Mouse (Mus musculus) CH12.LX (cell line): Measurements from ENCODE around the gene Cltc. TPM values are rescaled to one million over a fixed set of nuclear protein-coding genes. Genes with fewer than 3 reads are reported as not detected.
"Not testable (repeated sequence)": the region's sequence is repeated elsewhere in the genome, so short reads cannot be mapped to it uniquely, and the experiment has no call there.

ENCODE experiments used
- DNase-seq: peaks from one replicate; pipeline ENCODE4 v3.0.0-alpha.2; 2013; ENCODE audit errors: extremely low read depth
- H3K27ac ChIP-seq: 2 replicates; pipeline ENCODE4 v1.5.1; 2012; ENCODE audit warnings: low read depth, mild to moderate bottlenecking, control low read depth, moderate library complexity; ENCODE audit not compliant: insufficient read depth
- H3K27me3 ChIP-seq: replicated peaks from 2 replicates; pipeline ENCODE3; 2012; ENCODE audit warnings: inconsistent platforms
- H3K36me3 ChIP-seq, 2 experiments: replicated peaks in 1 of 2; 2 replicates each; pipeline versions ENCODE3 to v1.6.1; 2012; ENCODE audit warnings: inconsistent platforms in 1 of 2, low read length in 1 of 2, mild to moderate bottlenecking in 1 of 2, mixed read lengths in 1 of 2, moderate library complexity in 1 of 2; ENCODE audit not compliant: control insufficient read depth in 1 of 2, insufficient read depth in 1 of 2
- H3K4me1 ChIP-seq, 2 experiments: 2 replicates each; pipeline ENCODE4 v1.6.1; 2012; ENCODE audit warnings: inconsistent platforms in 1 of 2, moderate library complexity in 1 of 2; ENCODE audit not compliant: insufficient read depth in 2 of 2, control insufficient read depth in 1 of 2
- H3K4me2 ChIP-seq: 2 replicates; pipeline ENCODE4 v1.6.1; 2012; ENCODE audit warnings: low read depth, mild to moderate bottlenecking, control low read depth; ENCODE audit not compliant: poor library complexity, insufficient read depth, severe bottlenecking
- H3K4me3 ChIP-seq, 3 experiments: fragments of 150-350 bp in 1 of 3; sonication (generic) in 1 of 3; replicated peaks in 1 of 3; 2 replicates each; pipeline versions ENCODE3 to v1.5.1; 2011 to 2012; ENCODE audit warnings: low read depth in 2 of 3, low read length in 2 of 3, mild to moderate bottlenecking in 2 of 3, moderate library complexity in 2 of 3, control low read depth in 1 of 3, improper control_type of control experiment in 1 of 3, inconsistent platforms in 1 of 3, mixed read lengths in 1 of 3; ENCODE audit not compliant: poor library complexity in 1 of 3
- H3K79me2 ChIP-seq: replicated peaks from 2 replicates; pipeline ENCODE4 v1.6.1; 2012; ENCODE audit warnings: mild to moderate bottlenecking, moderate library complexity; ENCODE audit not compliant: control insufficient read depth, poor library complexity, insufficient read depth, severe bottlenecking; ENCODE audit errors: extremely low read depth
- H3K9ac ChIP-seq: 2 replicates; pipeline ENCODE4 v1.6.1; 2012; ENCODE audit warnings: low read depth, mild to moderate bottlenecking, control low read depth, moderate library complexity; ENCODE audit not compliant: insufficient read depth
- H3K9me3 ChIP-seq: replicated peaks from 2 replicates; pipeline ENCODE3; 2012; ENCODE audit warnings: low read length, inconsistent platforms, mixed read lengths
- CHD2 ChIP-seq: IDR thresholded peaks from 2 replicates; pipeline ENCODE4 v1.6.1; 2011; ENCODE audit warnings: low read length, improper control_type of control experiment
- CTCF ChIP-seq, 2 experiments: IDR thresholded peaks in 1 of 2; conservative IDR thresholded peaks in 1 of 2; 2 replicates each; pipeline ENCODE4 v1.5.1; 2011 to 2012; ENCODE audit warnings: low read depth in 2 of 2, low read length in 2 of 2, improper control_type of control experiment in 1 of 2, inconsistent platforms in 1 of 2, mild to moderate bottlenecking in 1 of 2, moderate library complexity in 1 of 2
- ETS1 ChIP-seq: conservative IDR thresholded peaks from 2 replicates; pipeline ENCODE4 v1.6.1; 2012; ENCODE audit warnings: low read depth, mild to moderate bottlenecking, inconsistent platforms, low read length, improper control_type of control experiment, moderate library complexity
- HCFC1 ChIP-seq: IDR thresholded peaks from 2 replicates; pipeline ENCODE4 v1.6.1; 2012; ENCODE audit warnings: low read depth, mild to moderate bottlenecking, inconsistent platforms, low read length, improper control_type of control experiment
- JUND ChIP-seq: conservative IDR thresholded peaks from 2 replicates; pipeline ENCODE4 v1.6.1; 2011; ENCODE audit warnings: low read depth, low read length, improper control_type of control experiment
- MAZ ChIP-seq: IDR thresholded peaks from 2 replicates; pipeline ENCODE4 v1.6.1; 2012; ENCODE audit warnings: low read depth, mild to moderate bottlenecking, inconsistent platforms, low read length, improper control_type of control experiment, moderate library complexity
- MEF2A ChIP-seq: IDR thresholded peaks from 2 replicates; pipeline ENCODE4 v1.6.1; 2014; ENCODE audit warnings: low read depth, mild to moderate bottlenecking, inconsistent platforms, low read length, improper control_type of control experiment, borderline replicate concordance
- MXI1 ChIP-seq: IDR thresholded peaks from 2 replicates; pipeline ENCODE4 v1.6.1; 2011; ENCODE audit warnings: mild to moderate bottlenecking, low read depth, low read length, improper control_type of control experiment
- MYC ChIP-seq: IDR thresholded peaks from 2 replicates; pipeline ENCODE4 v1.6.1; 2011; ENCODE audit warnings: low read depth, mild to moderate bottlenecking, improper control_type of control experiment, low read length
- NELFE ChIP-seq: IDR thresholded peaks from 2 replicates; pipeline ENCODE4 v1.6.1; 2011; ENCODE audit warnings: low read depth, low read length, improper control_type of control experiment
- NRF1 ChIP-seq: IDR thresholded peaks from 2 replicates; pipeline ENCODE4 v1.6.1; 2014; ENCODE audit warnings: low read depth, mild to moderate bottlenecking, inconsistent platforms, low read length, improper control_type of control experiment, moderate library complexity
- PAX5 ChIP-seq: IDR thresholded peaks from 2 replicates; pipeline ENCODE4 v1.6.1; 2012; ENCODE audit warnings: low read length, inconsistent platforms, mixed read lengths
- POLR2A ChIP-seq: IDR thresholded peaks from 2 replicates; pipeline ENCODE4 v1.6.1; 2011; ENCODE audit warnings: low read depth, mild to moderate bottlenecking, improper control_type of control experiment, low read length
- UBTF ChIP-seq: IDR thresholded peaks from 2 replicates; pipeline ENCODE4 v1.6.1; 2012; ENCODE audit warnings: low read depth, mild to moderate bottlenecking, inconsistent platforms, low read length, improper control_type of control experiment, moderate library complexity
- USF1 ChIP-seq: IDR thresholded peaks from 2 replicates; pipeline ENCODE4 v1.6.1; 2014; ENCODE audit warnings: low read depth, mild to moderate bottlenecking, inconsistent platforms, low read length, improper control_type of control experiment
- USF2 ChIP-seq: conservative IDR thresholded peaks from 2 replicates; pipeline ENCODE4 v1.6.1; 2011; ENCODE audit warnings: low read depth, low read length, improper control_type of control experiment
- ZC3H11A ChIP-seq: IDR thresholded peaks from 2 replicates; pipeline ENCODE4 v1.6.1; 2012; ENCODE audit warnings: low read depth, mild to moderate bottlenecking, inconsistent platforms, low read length, improper control_type of control experiment
- ZKSCAN1 ChIP-seq: IDR thresholded peaks from 2 replicates; pipeline ENCODE4 v1.6.1; 2012; ENCODE audit warnings: low read depth, inconsistent platforms, low read length, improper control_type of control experiment, borderline replicate concordance
- dilution Hi-C: fragments of 300-500 bp; cut with MboI; formaldehyde crosslinking; loops from 2 replicates; pipeline ENCODE4 v1.14.3; 2020; ENCODE audit warnings: low sequenced_read_pairs; ENCODE audit not compliant: extremely low pct_unique_long_range_greater_than_20kb, extremely low pct_ligation_motif_present
- in situ Hi-C: fragments of 300-500 bp; cut with MboI; formaldehyde crosslinking; loops from 3 replicates; pipeline ENCODE4 v1.14.3; 2019; ENCODE audit warnings: low sequenced_read_pairs, low pct_ligation_motif_present, low pct_unique_long_range_greater_than_20kb, mixed read lengths
- polyA plus RNA-seq: library from polyadenylated mRNA; unstranded; fragments of >175 nt; gene quantifications from 2 replicates; pipeline ENCODE4 v1.2.1, GENCODE M21; 2012; ENCODE audit warnings: low read depth; ENCODE audit not compliant: insufficient read length
- total RNA-seq, 2 experiments: library from RNA; depleted of rRNA; stranded (reverse); fragments of 300-350 nt in 1 of 2; fragments of >200 nt in 1 of 2; gene quantifications; 2 replicates each; pipeline ENCODE4 v1.2.3; 2012 to 2014

The Cltc gene
- total and polyA plus RNA-seq, 3 experiments: 140 to 303 (median 219) TPM

- in situ Hi-C loops (no loop called here), dilution Hi-C loops (no loop called here)
- Histone ChIP-seq H3K79me2 (no peaks in the 10 kb centered on the region), H3K27ac (no peak overlapping the region), H3K9me3 (no peaks in the 10 kb centered on the region), H3K4me1 (no peaks in the 10 kb centered on the region), H3K27me3 (no peaks in the 10 kb centered on the region), H3K4me3 (no peak overlapping the region), H3K4me2 (no peak overlapping the region), H3K9ac (no peak overlapping the region), H3K36me3 (peaks cover 33 to 60% of the 10 kb centered on the region in 2 experiments)
- no peak for DNase-seq
- no peak for TF ChIP-seq NRF1
- no peak for TF ChIP-seq MAZ
- no peak for TF ChIP-seq UBTF
- no peak for TF ChIP-seq CTCF (conservative IDR thresholded peaks at IDR 0.05 in 1 of 2, IDR thresholded peaks at IDR 0.05 in 1 of 2; ENCODE audit: low read depth in 2 of 2, low read length in 2 of 2)
- no peak for TF ChIP-seq JUND
- TF ChIP-seq NELFE: no peak
- no peak for TF ChIP-seq USF2
- TF ChIP-seq MXI1: no peak
- TF ChIP-seq USF1: no peak
Observed at GRCm38 (mm10) chr11:86785767-86786166, 28.4 kb upstream of the Cltc start.

DNA sequence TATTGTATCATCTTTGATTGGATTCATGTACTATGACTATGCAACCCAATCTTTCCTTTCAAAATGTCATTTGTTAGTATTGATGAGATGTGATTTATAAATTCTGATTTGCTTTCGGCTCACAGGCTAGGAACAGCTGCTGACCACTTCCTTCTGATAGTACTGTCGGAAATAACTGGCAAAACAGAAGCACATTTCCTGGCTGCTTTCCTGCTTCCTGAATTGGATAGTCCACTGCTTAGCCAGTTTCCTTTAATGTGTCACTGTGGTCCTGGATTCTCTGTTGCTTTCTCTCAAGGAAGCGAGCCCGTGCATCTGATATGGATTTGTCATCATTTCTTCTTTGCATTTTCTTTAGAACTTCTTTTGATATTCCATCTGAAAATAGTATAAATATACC, 12.5 kb upstream of the Cltc start:
- Histone ChIP-seq H3K36me3 (peaks cover 28 to 46% of the 10 kb centered on the region in 2 experiments), H3K9me3 (no peaks in the 10 kb centered on the region), H3K27me3 (no peaks in the 10 kb centered on the region), H3K4me3 (no peak overlapping the region), H3K79me2 (no peaks in the 10 kb centered on the region; the same call in 1 of the 2 replicates), H3K4me1 (no peaks in the 10 kb centered on the region), H3K9ac (no peak overlapping the region), H3K27ac (no peak overlapping the region), H3K4me2 (no peak overlapping the region)
- in situ Hi-C loops (no loop called here), dilution Hi-C loops (no loop called here)
- no peak for TF ChIP-seq MAZ
- no peak for TF ChIP-seq ZKSCAN1
- no peak for DNase-seq

GRCm38 (mm10) chr11:86764501-86764900, 7.1 kb upstream of the Cltc start:
- TF ChIP-seq MYC (no peak), MAZ (no peak), ETS1 (no peak), HCFC1 (no peak), ZC3H11A (no peak), POLR2A (no peak), PAX5 (no peak), MEF2A (no peak), USF2 (no peak), CHD2 (no peak), UBTF (no peak)
- dilution Hi-C loops (no loop called here), in situ Hi-C loops (no loop called here)
- Histone ChIP-seq H3K4me1 (peaks cover 3 to 11% of the 10 kb centered on the region in 2 experiments; a peak in 3 of 4 replicates), H3K27me3 (no peaks in the 10 kb centered on the region), H3K79me2 (no peaks in the 10 kb centered on the region), H3K9me3 (no peaks in the 10 kb centered on the region), H3K4me3 (no peak overlapping the region), H3K36me3 (peaks cover 9% of the 10 kb centered on the region in 2 experiments), H3K4me2 (no peak overlapping the region), H3K27ac (no peak overlapping the region), H3K9ac (no peak overlapping the region)
- no peak for DNase-seq

- H3K4me3 ChIP-seq, in situ Hi-C loops, dilution Hi-C loops, H3K27me3 ChIP-seq, H3K79me2 ChIP-seq, H3K36me3 ChIP-seq, H3K4me2 ChIP-seq, H3K9me3 ChIP-seq, H3K9ac ChIP-seq, DNase-seq, H3K27ac ChIP-seq: not testable (repeated sequence)
- peaks cover 3 to 20% of the 10 kb centered on the region in 2 experiments; a peak in 3 of 4 replicates for H3K4me1 ChIP-seq
Observed at GRCm38 (mm10) chr11:86763127-86763526, 5.8 kb upstream of the Cltc start.
